Mouse (Mus musculus) ES-Bruce4 (cell line): ENCODE results near the gene Lin28a.

Source experiments
- CTCF ChIP-seq: IDR thresholded peaks from one replicate; pipeline ENCODE4 v1.8.1; 2011; ENCODE audit warnings: low read depth, low read length
- EP300 ChIP-seq: IDR thresholded peaks from 2 replicates; pipeline ENCODE4 v1.6.1; 2011; ENCODE audit warnings: low read depth, low read length; ENCODE audit not compliant: insufficient read depth

DNA sequence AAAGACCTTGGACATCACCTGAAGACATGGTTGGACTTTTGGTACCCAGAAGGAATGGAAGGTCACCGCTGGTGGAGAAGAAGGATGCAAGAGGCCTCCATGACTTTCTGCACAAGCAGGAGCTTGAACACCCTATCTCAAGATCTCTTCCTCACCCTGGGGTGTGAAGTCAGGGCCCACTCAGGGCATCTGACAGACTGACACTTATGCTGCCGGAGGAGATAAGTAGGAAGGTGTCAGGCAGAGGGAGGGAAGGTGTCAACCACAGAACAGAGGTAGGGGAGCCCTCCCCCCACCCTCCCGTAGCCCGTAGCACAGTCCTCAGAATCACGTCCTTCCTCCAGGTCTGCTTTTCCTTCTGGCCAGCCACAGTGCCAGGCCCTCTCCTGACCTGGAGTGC lies 29.0 kb upstream of the Lin28a start:
- TF ChIP-seq EP300 (no peak), CTCF (no peak)
